Mouse (Mus musculus) olfactory bulb, adult 2 months (tissue): Measurements from ENCODE around the gene Itgb4.

ENCODE experiments used
- CTCF ChIP-seq: fragments of 200-500 bp; IDR thresholded peaks from 2 replicates; pipeline ENCODE4 v1.5.1; 2012; ENCODE audit warnings: low read depth, mild to moderate bottlenecking, low read length, moderate library complexity; ENCODE audit not compliant: insufficient read depth
- POLR2A ChIP-seq: fragments of 200-500 bp; IDR thresholded peaks from 2 replicates; pipeline ENCODE4 v1.6.1; 2012; ENCODE audit warnings: mild to moderate bottlenecking, low read depth, low read length, moderate library complexity; ENCODE audit not compliant: insufficient read depth

DNA sequence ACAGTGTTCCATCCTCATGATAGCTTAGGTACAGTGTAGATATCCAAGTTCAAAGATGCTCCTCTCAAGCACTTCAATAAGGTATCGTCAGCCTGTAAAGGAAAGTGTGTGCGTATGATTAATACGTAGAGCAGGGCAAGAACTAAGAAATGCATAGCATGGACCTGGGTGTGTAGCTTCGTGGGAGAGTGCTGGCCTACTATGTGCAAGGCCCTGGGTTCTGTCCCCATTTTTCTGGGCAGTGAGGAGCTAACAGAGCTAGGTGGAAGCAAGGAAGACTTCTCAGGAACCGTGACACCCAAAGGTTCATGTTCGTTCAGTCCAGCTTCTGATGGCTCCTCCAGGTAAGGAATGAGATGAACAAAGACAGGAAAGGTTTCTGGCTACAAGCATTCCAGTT lies 70.7 kb downstream of the Itgb4 start:
- TF ChIP-seq POLR2A (no peak), CTCF (no peak)
